Mouse (Mus musculus): ENCODE measurements around the gene Apmap.
A peak's percentile ranks its signal among the peaks of the same experiment; 100 is the strongest.
"Not testable (repeated sequence)": the region's sequence is repeated elsewhere in the genome, so short reads cannot be mapped to it uniquely, and the experiment has no call there.

Gene Apmap

GRCm38 (mm10) chr2:150610097-150610496, 1.7 kb upstream of the Apmap start:
- DNase-seq: no peak

- DNase-seq: peak; percentile 86
Observed at GRCm38 (mm10) chr2:150608872-150609560, 649 bp upstream of the Apmap start.

GRCm38 (mm10) chr2:150607086-150607485, 1.3 kb downstream of the Apmap start:
- peak; percentile 60 for DNase-seq

- no peak for DNase-seq
Observed at GRCm38 (mm10) chr2:150604802-150605201, 3.6 kb downstream of the Apmap start.

- DNase-seq: no peak
Observed at GRCm38 (mm10) chr2:150602166-150602565, 6.2 kb downstream of the Apmap start.

- no peak for DNase-seq
Observed at GRCm38 (mm10) chr2:150600263-150600662, 8.1 kb downstream of the Apmap start.

- peak; percentile 54 for DNase-seq
Observed at GRCm38 (mm10) chr2:150595411-150596190, 12.8 kb downstream of the Apmap start.

- no peak for DNase-seq
Observed at GRCm38 (mm10) chr2:150589076-150589475, 19.3 kb downstream of the Apmap start.

GRCm38 (mm10) chr2:150579628-150580027, 28.7 kb downstream of the Apmap start:
- DNase-seq: no peak

- no peak for DNase-seq
Observed at GRCm38 (mm10) chr2:150578603-150579002, 29.8 kb downstream of the Apmap start.

- DNase-seq: no peak
Observed at GRCm38 (mm10) chr2:150576256-150576655, 32.1 kb downstream of the Apmap start.

- DNase-seq: no peak
Observed at GRCm38 (mm10) chr2:150572463-150572862, 35.9 kb downstream of the Apmap start.

- no peak for DNase-seq
Observed at GRCm38 (mm10) chr2:150570761-150571160, 37.6 kb downstream of the Apmap start.

- peak; percentile 11 for DNase-seq
Observed at GRCm38 (mm10) chr2:150569847-150570590, 38.3 kb downstream of the Apmap start, which contains the start of gene Cst7. Gene Cst7 (plus strand): TSS chr2:150570415.

GRCm38 (mm10) chr2:150567051-150567450, 41.3 kb downstream of the Apmap start:
- DNase-seq: no peak

- DNase-seq: peak; percentile 43
Observed at GRCm38 (mm10) chr2:150558568-150558967, 49.8 kb downstream of the Apmap start.

- DNase-seq: not testable (repeated sequence)
Observed at GRCm38 (mm10) chr2:150549576-150549975, 58.8 kb downstream of the Apmap start.
